Mouse (Mus musculus) layer of hippocampus, postnatal 10 days (tissue): ENCODE measurements around the gene Tnnt1. TPM values are rescaled to one million over a fixed set of nuclear protein-coding genes. Genes with fewer than 3 reads are reported as not detected.

Experiments
- DNase-seq, 2 experiments: peaks; one replicate each; pipeline ENCODE4 v3.0.0; 2021; ENCODE audit warnings: low spot score in 2 of 2
- total RNA-seq, 2 experiments: library from RNA; stranded (reverse); gene quantifications; 2 replicates each; pipeline ENCODE4 v1.2.3; 2021

Gene Tnnt1
- total RNA-seq, 2 experiments from 2014 or later: 2.0 to 2.9 TPM

GRCm38 (mm10) chr7:4499034-4499433 lies 17.1 kb downstream of the Tnnt1 start:
- no peak for DNase-seq

- DNase-seq: peak in 1 of 2 experiments; percentile 46
Observed at GRCm38 (mm10) chr7:4498251-4498650, 17.9 kb downstream of the Tnnt1 start.

GRCm38 (mm10) chr7:4497271-4497903 lies 18.8 kb downstream of the Tnnt1 start:
- no peak for DNase-seq

- no peak for DNase-seq
Observed at GRCm38 (mm10) chr7:4496468-4496867, 19.7 kb downstream of the Tnnt1 start.

GRCm38 (mm10) chr7:4493991-4494390 lies 22.2 kb downstream of the Tnnt1 start:
- DNase-seq: no peak

GRCm38 (mm10) chr7:4492284-4493224 lies 23.6 kb downstream of the Tnnt1 start:
- no peak for DNase-seq

GRCm38 (mm10) chr7:4491308-4491707 lies 24.9 kb downstream of the Tnnt1 start:
- DNase-seq: no peak

GRCm38 (mm10) chr7:4482281-4482680 lies 33.9 kb downstream of the Tnnt1 start:
- DNase-seq: no peak

- peak; percentile 50 for DNase-seq
Observed at GRCm38 (mm10) chr7:4479674-4480073, 36.5 kb downstream of the Tnnt1 start.

GRCm38 (mm10) chr7:4478796-4479291 lies 37.3 kb downstream of the Tnnt1 start:
- DNase-seq: no peak

- peak; percentile 46 to 69 for DNase-seq
Observed at GRCm38 (mm10) chr7:4478021-4478795, 38.0 kb downstream of the Tnnt1 start.

GRCm38 (mm10) chr7:4473940-4474339 lies 42.2 kb downstream of the Tnnt1 start:
- no peak for DNase-seq

- peak; percentile 89 to 93 for DNase-seq
Observed at GRCm38 (mm10) chr7:4471179-4471555, 45.0 kb downstream of the Tnnt1 start.

- DNase-seq: peak; percentile 42 to 60
Observed at GRCm38 (mm10) chr7:4470275-4471178, 45.7 kb downstream of the Tnnt1 start.

GRCm38 (mm10) chr7:4467801-4468200 lies 48.4 kb downstream of the Tnnt1 start:
- no peak for DNase-seq

GRCm38 (mm10) chr7:4464194-4464824 lies 51.9 kb downstream of the Tnnt1 start:
- no peak for DNase-seq

- no peak for DNase-seq
Observed at GRCm38 (mm10) chr7:4460576-4461434, 55.4 kb downstream of the Tnnt1 start, which contains the start of gene Eps8l1. Gene Eps8l1 (plus strand): TSS chr7:4460674.
